Mouse (Mus musculus): Measurements from ENCODE around the gene Lrp1. TPM values are rescaled to one million over a fixed set of nuclear protein-coding genes. Genes with fewer than 3 reads are reported as not detected.

Gene Lrp1
- total RNA-seq, 2 experiments from 2014 or later = 268 to 307 TPM

DNA sequence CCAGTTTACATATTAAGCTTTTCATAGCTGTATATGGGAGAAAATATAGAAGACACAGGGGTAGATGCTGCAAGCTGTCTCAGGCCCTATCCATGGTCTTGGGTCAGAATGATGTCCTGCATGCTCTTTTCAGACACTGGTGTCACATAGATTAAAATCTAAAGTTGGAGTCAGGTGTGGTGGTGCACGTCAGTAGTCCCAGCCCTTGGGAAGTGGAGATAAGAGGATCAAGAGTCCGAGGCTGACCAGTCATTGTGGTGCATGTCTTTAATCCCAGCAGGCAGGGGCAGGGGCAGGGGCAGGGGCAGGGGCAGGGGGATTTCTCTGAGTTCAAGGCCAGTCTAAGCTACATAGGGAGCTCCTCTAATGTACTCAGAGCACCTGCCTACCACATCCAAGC lies 24.8 kb upstream of the Lrp1 start:
- DNase-seq = no peak

DNA sequence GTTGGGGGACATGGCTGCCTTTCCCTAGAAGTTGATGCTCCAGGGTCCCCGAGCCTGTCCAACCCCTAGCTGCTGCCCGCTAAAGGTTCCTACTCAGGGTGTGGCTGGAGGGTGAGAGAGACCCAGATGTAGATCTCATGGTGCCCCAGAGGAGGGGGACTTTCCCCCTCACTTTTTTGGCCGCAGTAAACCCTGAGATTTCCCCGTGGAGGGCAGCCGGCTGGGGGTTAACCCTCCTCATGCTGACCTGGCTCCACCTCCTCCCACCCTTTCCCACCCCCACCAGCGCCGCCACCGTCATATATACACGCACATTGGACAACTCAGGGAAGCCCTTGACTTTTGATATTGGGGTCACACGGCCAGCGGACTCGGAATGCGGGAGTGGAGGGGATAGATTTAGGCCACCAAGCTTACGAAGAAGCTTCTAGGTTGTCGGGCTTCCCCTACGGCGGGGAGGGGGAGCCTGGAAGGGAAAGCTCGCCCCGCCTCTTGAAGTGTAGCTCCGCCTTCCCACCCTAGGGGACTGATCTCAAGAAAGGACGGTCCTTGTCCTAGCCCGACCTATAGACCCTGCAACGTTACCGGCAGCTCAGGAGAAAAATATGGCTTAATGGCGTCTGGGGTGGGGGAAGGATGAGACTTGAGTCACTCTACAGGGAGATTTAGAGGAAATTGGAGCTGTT lies 22.7 kb upstream of the Lrp1 start:
- peak in 1 of 2 experiments; percentile 18 for DNase-seq

DNA sequence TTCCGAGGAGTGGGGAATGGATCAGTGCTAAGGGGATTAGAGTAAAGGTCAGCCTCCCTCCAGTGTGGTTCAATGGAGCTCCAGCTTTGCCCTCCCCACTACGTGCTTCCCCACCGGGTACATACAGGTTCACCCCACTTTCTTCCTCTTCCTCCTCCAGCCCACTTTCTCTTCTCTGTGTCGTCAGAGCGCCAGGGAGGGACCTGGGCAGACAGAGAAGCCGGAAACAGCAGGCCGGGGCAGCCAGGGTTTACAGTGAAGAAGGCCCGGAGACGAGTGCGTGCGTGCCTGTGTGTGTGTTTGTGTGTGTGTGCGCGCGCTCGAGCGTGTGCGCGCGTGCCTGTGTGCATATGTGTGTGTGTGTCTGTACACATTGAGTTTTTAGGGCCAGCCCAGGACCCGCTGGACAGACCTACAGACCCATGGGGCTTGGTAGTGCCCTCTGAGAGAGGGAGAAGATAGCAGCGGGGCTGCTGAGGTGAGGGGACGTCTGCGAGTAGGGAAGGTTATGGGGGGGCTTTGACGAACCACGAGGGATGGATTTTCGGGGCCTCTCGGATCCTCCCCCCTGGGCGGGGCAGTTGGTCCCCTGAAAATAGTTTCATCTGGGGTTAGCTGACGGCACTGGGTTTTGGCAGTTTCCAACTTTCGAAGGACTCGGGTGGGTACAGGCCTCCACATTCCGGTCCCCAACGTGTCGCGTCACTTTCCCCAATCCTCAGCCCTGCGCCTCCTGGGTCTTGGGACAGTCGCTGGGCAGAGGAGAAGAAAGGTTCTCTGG lies 22.0 kb upstream of the Lrp1 start, which contains the start of gene Stat6:
Gene Stat6 (plus strand): TSS at position 215 of the 781 bp plus-strand sequence.
- DNase-seq = peak in 1 of 2 experiments; percentile 20

DNA sequence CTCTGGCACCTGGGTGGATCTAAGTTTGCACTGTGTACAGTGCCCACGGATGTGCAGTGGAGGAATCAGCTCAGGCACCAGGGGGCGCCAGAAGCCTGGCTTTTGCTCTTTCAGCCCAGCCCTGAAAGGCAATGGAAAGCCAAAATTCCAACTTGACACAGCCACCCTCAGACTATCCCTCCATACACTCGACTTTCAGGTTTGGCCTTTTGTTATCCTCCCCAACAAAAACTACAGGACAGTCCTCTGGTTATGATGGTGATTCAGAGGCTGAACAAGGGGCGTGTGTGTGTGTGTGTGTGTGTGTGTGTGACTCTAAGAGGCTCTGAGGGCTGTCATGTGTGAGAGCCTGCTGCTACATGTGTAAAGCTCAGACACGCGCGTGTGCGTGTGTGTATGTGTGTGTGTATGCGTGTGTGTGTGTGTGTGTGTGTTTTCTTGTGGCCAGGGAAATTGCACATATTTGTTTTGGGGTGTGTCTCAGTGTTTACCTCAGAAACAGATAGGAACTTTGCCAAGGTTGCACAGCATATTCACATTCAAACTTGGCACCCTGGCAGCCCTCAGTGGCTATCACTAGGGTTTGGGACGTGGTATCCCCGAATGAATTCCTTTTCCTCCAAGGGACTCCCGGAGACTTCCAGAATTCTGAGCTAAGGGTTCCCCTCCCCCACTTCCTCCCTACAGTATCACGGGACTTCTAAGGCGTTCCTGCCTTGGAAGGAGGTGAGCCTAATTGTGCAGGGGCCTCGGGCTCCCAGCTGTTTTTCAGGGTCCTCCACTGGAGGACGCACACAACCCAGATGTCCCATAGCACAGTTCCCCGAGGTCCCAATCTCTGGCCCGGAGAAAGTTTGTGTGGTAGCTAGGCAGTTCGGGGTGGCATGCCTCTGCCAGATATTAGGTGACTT lies 21.2 kb upstream of the Lrp1 start:
- DNase-seq = peak; percentile 78 to 84

DNA sequence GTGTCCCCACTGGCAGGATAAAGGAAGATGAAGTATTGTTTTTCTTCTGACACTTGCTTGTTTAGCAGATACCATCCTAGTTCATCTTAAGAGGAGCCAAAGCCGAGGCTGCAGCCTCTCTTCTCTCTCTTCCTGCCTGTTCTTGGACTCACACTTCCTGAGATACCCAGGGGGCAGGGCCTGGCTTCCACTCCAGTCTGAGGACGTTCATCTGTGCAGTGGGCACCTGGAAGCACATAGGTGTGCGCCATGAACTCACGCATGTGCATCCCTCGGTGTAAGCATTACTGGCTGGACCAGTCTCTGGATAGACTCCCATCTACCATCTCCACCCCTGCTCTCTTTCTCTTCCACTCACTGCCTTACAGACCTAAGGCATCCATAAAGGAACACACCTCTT lies 19.5 kb upstream of the Lrp1 start:
- DNase-seq = no peak

DNA sequence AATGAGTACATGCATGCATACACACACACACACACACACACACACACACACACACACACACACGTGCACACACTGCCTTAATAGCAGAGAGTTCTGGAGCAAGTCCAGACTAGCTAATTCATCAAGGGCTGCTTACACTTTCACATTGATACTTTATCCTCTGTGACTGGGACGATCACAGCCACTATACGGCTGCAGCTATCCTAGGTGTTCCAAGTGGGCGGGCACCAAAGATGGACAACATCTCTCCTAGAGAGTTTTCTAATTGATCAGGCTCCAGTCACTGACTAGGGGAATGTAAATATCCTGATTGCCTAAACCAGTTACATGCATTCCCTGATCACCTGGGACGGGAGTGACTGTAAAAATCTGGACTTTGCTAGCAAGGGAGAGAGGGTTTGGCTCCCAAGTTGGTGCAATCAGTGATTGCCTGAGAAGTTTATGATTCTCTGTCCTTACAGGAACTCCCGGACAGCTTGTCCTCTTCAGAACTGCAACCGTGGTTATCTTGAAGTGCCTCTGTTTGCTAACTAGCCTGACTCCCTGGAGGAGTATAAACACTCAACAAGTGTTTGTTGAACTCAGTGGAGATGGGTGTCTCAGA lies 11.8 kb upstream of the Lrp1 start:
- no peak for DNase-seq

DNA sequence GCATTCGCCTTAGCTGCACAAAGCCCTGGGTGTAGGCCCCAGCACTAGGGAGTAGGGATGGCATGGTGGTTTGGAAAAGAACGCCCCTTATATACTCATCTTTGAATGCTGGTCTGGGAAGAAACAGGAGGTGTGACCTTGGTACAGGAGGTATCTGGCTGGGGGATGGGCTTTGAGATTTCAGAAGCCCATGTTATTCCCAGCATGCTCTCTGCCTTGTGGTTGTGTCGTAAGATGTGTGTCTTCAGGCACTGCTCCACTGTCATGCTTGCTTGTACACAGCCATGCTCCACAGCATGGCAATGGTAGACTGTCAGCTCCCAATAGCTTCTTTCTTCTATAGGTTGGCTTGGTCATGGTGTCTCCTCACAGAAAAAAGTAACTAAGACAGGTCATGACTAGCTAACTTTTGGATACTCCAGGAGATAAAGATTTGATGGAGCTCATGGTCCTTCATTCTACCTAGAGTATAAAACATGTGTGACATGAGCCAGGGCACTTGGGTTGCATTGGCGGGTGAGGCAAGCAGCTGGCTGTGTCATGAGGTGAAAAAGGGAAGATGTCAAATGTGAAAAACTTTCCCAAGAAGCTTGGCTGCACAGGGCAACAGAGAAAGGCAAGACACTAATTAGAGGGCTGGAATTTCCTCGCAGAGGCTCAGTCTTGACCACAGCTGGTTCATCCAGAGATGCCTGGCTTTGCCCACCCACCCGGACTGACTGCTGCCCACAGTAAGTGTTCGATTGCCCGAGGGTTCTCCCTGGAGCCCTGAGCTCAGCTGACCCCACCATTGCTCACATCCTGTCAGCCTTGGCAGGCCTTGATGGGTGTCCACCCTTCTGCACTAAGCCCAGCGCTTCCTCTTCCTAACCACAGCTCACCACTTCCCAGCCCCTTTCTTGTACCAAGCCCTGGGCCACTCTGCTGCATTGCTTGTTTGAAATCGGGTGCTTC lies 10.6 kb upstream of the Lrp1 start:
- no peak for DNase-seq

DNA sequence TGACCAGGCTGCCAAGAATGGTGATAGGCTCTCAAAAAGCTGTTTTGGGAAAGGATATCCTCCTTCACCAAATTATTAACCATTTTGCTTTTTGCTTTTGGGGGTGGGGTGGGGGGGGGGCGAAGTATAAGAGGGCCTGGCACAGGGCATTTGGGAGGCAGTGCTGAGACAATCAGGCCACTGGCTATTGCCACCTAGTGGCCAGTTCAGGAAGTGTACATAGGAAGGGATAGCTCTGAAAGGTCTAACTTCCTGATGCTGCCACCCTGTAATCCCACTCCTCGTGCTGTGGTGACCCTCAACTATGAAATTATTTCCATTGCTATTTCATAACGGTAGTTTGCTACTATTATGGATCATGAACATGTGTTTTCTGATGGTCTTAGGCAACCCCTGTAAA lies 5.5 kb upstream of the Lrp1 start:
- no peak for DNase-seq

DNA sequence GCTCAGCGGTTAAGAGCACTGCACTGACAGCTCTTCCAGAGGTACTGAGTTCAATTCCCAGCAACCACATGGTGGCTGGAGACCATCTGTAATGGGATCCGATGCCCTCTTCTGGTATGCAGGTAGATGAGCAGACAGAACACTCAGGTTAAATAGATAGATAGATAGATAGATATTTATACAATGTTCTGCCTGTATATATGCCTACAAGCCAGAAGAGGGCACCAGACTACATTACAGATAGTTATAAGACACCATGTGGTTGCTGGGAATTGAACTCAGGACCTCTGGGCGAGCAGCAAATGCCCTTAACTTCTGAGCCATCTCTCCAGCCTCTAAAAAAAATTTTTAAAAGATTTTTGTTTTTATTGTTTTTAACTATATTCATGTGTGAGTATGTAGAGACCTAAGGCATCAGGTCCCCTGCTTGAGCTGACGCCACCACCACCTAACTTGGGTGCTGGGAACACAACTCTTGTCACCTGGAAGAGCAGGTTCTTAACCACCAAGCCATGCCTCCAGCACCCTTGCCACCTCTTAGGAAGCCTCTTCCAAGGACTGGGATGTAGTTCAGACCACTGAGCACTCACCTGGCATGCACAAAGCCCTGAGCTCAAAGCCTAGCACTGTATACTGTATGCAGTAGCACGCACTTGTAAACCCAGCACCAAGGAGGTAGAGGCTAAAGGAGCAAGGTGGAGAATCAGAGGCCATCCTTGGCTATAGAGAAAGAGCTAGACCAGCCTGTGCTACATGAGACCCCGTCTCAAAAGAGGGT lies 2.7 kb upstream of the Lrp1 start:
- DNase-seq = no peak

DNA sequence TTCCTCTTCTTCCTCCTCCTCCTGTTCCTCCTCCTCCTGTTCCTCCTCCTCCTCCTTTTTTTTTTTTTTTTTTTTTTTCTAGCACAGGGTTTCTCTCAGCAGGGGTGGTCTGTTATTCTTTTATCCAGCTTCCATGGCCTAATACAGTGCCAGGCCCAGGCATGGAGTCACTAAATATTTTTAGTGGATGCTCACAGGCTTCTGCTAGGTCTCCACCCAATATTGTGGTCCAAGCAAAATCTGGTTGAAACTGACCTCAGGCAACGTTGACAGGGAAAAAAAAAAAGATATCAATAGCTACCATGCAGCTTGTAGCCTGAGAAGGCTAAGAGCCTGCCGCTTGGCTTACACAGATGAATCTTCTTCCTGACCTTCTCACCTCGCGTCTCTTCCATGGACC lies 1.7 kb upstream of the Lrp1 start:
- no peak for DNase-seq

DNA sequence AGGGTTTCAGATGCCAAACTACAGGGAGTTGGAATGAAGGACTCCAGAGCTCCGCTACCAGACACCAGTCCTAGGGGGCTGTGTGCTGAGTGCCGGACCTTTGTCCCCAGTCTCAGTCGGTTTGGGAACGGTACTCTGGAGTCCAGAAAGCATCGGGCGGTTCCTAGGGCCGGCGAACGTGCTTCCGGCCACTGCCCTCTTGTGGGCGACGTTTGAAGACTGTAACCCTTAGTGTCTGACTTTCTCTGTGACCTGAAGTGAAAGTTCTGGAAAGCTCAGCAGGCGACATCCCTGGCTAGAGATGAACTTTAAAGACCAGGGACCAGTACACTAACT lies 1.1 kb upstream of the Lrp1 start:
- DNase-seq = no peak

DNA sequence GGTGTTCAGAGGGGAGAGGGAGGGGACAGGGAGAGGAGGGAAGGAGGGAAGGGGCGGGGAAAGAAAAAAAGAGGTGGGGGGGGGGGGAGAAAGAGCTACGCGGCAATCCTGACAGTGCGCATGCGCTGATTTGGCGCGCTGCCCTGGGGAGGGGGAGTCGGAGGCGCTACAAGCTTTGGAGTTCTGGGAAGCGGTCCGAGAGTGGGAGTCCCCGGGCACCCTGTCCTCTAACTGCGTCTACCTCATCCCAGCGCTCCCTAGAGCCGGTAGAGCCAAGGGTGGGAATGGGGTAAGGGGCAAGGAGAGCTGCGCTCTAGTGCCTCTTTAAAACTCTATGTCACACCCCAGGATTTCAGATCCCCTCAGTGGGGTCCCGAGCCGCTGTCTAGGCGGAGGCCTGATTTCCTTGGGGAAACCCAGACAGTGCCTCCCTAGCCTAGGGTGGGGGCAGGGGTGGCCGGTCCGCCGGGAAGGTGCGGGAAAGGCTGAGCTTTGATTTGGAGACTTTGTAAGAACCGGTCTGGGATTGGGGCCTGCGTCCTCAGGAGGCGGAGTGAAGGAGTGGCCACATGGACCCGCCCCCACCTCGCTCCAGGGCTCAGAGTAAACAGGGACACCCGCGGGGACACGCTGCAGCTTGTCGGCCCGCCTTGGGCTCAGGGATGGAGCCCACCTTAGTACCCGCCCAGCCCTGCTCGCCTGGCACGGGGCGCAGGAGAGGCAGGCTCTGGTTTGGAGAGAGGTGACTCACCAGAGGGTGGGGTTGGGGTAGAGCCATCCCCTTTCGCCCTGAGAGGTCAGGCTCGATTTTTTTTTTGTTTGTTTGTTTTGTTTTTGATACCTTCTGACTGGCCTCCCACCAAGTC lies 476 bp upstream of the Lrp1 start:
- peak; percentile 86 to 88 for DNase-seq

DNA sequence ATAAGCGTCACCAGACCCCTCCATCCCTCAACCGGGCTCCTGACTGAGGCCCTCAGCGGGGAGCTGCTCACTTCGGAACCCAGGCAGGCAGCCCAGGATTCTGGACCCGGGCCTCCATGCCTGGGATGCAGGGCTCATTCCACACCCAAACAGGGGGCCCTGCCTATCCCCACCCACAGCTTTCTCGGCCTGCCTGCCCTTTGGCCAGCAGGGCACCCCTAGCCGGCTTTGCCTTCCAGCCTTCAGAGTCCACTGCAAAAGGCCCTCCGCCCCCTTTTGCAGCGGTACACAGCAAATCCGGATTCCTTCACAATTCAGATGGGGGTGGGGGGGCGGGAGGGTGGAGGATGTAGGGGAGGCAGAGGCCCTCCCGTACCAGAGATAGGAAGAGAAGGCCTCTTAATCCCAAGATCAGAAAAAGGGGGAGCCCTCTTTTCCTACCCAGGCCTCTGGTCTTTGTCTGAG lies 975 bp downstream of the Lrp1 start:
- DNase-seq = peak in 1 of 2 experiments; percentile 36

DNA sequence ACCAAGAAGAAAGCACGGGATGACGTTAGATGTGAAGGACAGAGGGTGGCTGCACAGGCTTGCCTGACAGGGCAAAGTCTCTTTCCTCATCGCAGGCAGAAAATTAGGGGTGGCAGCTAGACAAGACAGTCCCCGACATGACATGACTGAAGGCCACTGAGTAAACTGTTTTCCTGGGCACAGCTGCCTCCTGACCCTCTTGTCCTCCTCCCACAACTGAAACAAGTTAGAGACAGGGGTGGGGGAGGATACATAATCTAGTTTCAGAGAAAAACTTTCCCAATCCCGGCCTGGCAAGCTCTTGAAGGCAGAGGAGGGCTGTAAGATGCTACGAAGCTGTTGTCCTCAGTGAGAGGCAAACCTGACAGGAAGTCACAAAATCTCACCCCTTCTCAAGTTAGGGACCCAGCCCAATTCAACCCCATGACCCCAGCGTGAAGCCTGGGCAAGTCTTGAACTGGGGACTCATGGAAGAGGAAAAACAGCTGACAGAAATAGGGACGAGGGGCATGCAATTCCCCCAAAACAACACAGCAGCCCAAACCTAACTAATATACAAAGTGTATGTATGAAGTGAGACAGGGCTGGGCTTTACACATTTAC lies 1.7 kb downstream of the Lrp1 start:
- no peak for DNase-seq

DNA sequence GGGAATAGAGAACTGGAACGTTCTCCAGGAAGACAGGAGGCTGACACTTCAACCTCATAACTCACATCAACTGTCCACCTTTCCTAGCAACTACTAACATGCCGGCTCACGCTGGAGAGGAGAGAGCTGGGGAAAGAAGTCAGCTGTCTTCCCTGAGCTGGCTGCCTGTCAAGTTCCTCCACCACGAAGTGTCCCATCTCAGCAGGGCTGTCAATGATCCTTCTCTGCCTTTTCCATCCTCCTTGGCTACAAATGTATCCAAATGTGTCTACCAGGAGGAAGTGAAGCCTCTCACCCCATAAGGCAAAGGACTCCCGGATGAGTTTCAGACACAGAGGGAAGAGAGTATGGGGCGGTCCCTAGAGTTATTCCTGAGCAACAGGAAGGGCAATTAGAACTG lies 2.8 kb downstream of the Lrp1 start:
- DNase-seq = no peak

DNA sequence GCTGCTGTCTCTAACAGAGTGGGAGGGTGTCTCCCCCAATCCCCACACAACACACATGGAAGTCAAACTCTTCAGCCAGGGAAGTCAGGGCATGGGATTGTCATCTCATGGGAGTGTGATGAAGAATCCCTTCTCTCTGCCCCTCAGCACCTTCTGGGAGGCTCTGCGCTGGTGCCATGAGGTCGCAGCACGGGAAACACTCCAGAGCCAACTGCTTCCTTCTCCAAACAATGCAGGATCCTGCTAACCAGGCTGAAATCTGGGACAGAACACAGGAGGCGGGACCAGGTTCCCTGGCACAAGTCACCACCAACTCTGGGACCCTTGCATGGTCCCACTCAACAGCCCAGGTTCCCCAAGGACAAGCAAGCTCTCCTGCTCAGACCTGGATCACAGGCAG lies 3.7 kb downstream of the Lrp1 start:
- DNase-seq = no peak

DNA sequence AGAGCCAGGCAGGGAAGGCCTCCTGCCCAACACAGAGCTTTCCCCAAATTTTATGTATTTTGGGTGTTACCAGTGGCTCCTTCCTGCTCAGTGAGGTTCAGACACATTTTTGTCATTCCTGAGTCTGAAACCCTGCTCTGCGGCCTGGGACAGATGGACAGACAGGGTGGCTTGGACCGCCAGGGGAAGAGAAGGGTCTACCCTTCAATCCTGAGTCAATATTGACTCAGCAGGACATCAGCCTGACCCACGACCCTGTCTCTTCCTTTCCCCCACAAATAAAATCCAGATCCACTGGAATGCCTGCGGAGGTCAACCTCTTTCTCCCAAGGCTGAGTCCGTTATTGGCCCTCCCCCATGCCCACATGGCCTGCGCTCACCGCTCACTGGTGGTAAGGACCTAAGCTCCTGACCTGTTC lies 4.7 kb downstream of the Lrp1 start:
- DNase-seq = no peak

DNA sequence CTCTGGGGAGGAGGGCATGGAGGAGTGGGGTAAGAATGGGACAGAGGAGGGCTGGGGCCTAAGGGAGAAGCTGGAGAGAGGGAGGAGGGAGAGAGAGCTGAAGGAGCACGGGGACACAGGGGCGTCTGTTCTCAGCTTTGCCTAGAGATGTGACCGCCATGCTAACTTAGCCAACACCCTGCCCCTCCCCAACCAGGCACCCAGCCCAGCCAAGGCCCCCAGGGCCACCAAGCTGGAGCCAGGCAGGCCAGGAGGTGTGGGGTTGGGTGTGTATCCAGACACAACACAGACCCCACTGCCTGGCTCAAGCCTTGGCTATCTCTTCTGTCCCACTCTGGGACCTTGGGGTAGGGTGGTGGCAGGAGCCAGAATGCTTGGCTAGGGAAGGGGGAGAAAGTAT lies 5.4 kb downstream of the Lrp1 start:
- DNase-seq = peak; percentile 52 to 71

DNA sequence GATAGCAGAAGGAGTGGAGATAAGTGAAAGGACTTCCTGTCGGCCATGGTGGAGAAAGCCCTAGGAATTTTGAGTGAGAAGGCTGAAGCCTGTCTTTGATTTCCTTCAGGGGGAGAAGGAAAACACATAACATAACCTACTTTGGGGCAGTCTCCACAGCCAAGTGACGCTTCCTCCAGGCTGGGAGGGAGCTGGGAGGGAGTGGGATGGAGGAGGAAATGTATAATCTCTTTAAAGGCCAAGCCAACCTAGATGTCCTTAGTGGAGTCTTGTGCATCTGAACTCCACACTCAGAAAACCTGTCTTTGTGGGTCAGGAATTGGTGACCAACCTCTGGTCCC lies 5.9 kb downstream of the Lrp1 start:
- no peak for DNase-seq
